11 mouse cellular contexts compared by ENCODE assay signal in the genomic region with DNA sequence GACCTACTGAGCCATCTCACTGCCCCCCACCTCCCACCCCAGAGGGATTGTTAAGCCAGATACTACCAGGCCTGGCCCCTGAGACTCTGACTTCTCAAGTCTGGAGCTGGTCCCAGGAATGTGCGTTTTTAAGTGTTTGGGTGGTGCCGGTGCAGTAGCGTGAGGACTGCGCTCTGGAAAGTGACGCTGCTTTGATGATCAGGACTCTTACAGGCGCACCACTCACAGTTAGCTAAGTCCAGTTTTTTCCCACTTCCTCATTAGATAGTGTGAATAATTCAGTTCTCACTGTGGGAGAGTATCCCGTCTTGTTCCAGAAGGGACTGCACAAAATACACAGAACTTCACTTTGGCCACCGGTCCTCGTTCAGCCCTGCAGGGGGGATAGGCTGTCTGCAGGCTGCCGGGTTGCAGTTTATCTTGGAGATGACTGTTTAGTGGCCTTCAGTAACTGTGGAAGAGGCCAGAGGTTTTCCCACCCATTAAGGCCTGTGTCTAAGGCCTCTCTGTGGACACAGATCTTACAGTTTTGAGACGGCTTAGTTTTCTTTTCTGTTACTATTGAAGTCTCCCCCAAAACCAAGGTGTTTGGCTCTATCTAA.
DNase-seq lines count a peak whose midpoint lies in the region; ATAC-seq and TF ChIP-seq lines count a peak whose summit lies in the region.
"Had no signal": no experiment of that assay in that cellular context is flagged by ENCODE, and none has a peak within 500 bp of the region (broad histone marks: within the 10 kb centered on the region; RNA-seq: fewer than 3 reads in every experiment).

No protein-coding gene starts in this region.

- peak overlapping the region; percentile 5; the same call in 1 of the 2 replicates for H3K4me3 ChIP-seq in heart, embryonic 13.5 days
- no peak overlapping the region for H3K4me3 ChIP-seq in lung, postnatal 0 days (ENCODE audit: low read depth, low read length)

- no peaks in the 10 kb centered on the region for H3K27me3 ChIP-seq in heart, embryonic 13.5 days (replicated peaks)
- H3K27me3 ChIP-seq in lung, postnatal 0 days (replicated peaks; ENCODE audit: insufficient read depth, low read length): no peaks in the 10 kb centered on the region

- peak overlapping the region; percentile 53 for H3K4me2 ChIP-seq in heart, embryonic 13.5 days
- H3K4me2 ChIP-seq in lung, postnatal 0 days (replicated peaks; ENCODE audit: low read depth, low read length): peak overlapping the region; percentile 11; the same call in 1 of the 2 replicates

- peaks cover 68% of the 10 kb centered on the region for H3K4me1 ChIP-seq in heart, embryonic 13.5 days
- H3K4me1 ChIP-seq in lung, postnatal 0 days (ENCODE audit: insufficient read depth, low read depth, low read length): peaks cover 10% of the 10 kb centered on the region; the same call in 1 of the 2 replicates

- H3K9ac ChIP-seq in heart, embryonic 13.5 days: 0 out of 2 replicates have a peak overlapping the region, but pooled peaks have one; percentile 1
- no peak overlapping the region for H3K9ac ChIP-seq in lung, postnatal 0 days (replicated peaks; ENCODE audit: low read depth)

- no peak for ATAC-seq in heart, embryonic 13.5 days (ENCODE audit: extremely low read depth, insufficient number of reproducible peaks, low FRiP score, low TSS enrichment)
- peak; percentile 62 for ATAC-seq in lung, postnatal 0 days
- ATAC-seq: activated CD4-positive, CD25-positive, alpha-beta regulatory T cell, adult 4 months; hindbrain, postnatal 0 days had no signal

- TF ChIP-seq CTCF in lung, postnatal 0 days (IDR thresholded peaks at IDR 0.05): no peak

- H3K27ac ChIP-seq in heart, embryonic 13.5 days (replicated peaks): peak overlapping the region; percentile 81
- peak overlapping the region; percentile 62 for H3K27ac ChIP-seq in lung, postnatal 0 days (ENCODE audit: low read length)
- H3K27ac ChIP-seq: hindbrain, postnatal 0 days; macrophage had no signal

- H3K36me3 ChIP-seq in heart, embryonic 13.5 days: peaks cover 51% of the 10 kb centered on the region
- H3K36me3 ChIP-seq in lung, postnatal 0 days (ENCODE audit: insufficient read depth, low read length): no peaks in the 10 kb centered on the region

- TF ChIP-seq EP300 in lung, postnatal 0 days (IDR thresholded peaks at IDR 0.05): no peak

- peaks cover 3% of the 10 kb centered on the region; the same call in 1 of the 2 replicates for H3K9me3 ChIP-seq in heart, embryonic 13.5 days
- no peaks in the 10 kb centered on the region for H3K9me3 ChIP-seq in lung, postnatal 0 days (ENCODE audit: low read length)

- WGBS in heart, embryonic 13.5 days: 20% methylated on average over 11 of the region's 11 CpGs
- 32% methylated on average over 11 of the region's 11 CpGs for WGBS in lung, postnatal 0 days

- intact Hi-C loops in heart, postnatal 25 days (cut with DNase I): no loop called here

- DNase-seq in heart, postnatal 25 days (ENCODE audit: low spot score): no peak
- DNase-seq in Muller cell, postnatal 12 days (ENCODE audit: inconsistent ontology term): peak; percentile 22
- peak; percentile 43 to 54 for DNase-seq in adrenal gland, postnatal 36 days
- peak; percentile 83 for DNase-seq in lung, postnatal 0 days (ENCODE audit: low spot score)
- no peak for DNase-seq in adipocyte (ENCODE audit: low spot score)
- DNase-seq in right cerebral cortex, postnatal 25 days: no peak
- DNase-seq: cerebellum, adult 2 months had no signal

Comparison
In these comparisons a context has a peak if more than half of its experiments do, and no peak if none do; other contexts are left out.
1. DNase-seq: peak in Muller cell, postnatal 12 days (single experiment), adrenal gland, postnatal 36 days (2 of 2) and lung, postnatal 0 days (single experiment); none in heart, postnatal 25 days (single experiment), adipocyte (single experiment) and right cerebral cortex, postnatal 25 days (single experiment).